Mouse (Mus musculus): ENCODE measurements around the gene Gm21969. TPM values are rescaled to one million over a fixed set of nuclear protein-coding genes. Genes with fewer than 3 reads are reported as not detected.
A peak's percentile ranks its signal among the peaks of the same experiment; 100 is the strongest.

The Gm21969 gene
- total and polyA plus RNA-seq, 3 experiments, result 0.03 to 0.09 TPM; not detected in 1

- DNase-seq, result peak; percentile 76
Measured at GRCm38 (mm10) chr4:139585713-139586112, 17.3 kb upstream of the Gm21969 start.

- DNase-seq, result peak; percentile 77
Measured at GRCm38 (mm10) chr4:139587370-139587769, 15.6 kb upstream of the Gm21969 start.

- peak; percentile 73 for DNase-seq
Measured at GRCm38 (mm10) chr4:139587773-139588172, 15.2 kb upstream of the Gm21969 start.

- no peak for DNase-seq
Measured at GRCm38 (mm10) chr4:139589351-139590027, 13.5 kb upstream of the Gm21969 start.

- no peak for DNase-seq
Measured at GRCm38 (mm10) chr4:139590446-139590845, 12.5 kb upstream of the Gm21969 start.

- DNase-seq, result no peak
Measured at GRCm38 (mm10) chr4:139592895-139593294, 10.1 kb upstream of the Gm21969 start.

- DNase-seq, result no peak
Measured at GRCm38 (mm10) chr4:139593383-139593782, 9.6 kb upstream of the Gm21969 start.

GRCm38 (mm10) chr4:139594062-139594461 lies 8.9 kb upstream of the Gm21969 start:
- DNase-seq, result no peak

- DNase-seq, result no peak
Measured at GRCm38 (mm10) chr4:139596715-139597114, 6.3 kb upstream of the Gm21969 start.

GRCm38 (mm10) chr4:139597286-139598284 lies 5.4 kb upstream of the Gm21969 start:
- DNase-seq, result no peak

- no peak for DNase-seq
Measured at GRCm38 (mm10) chr4:139598356-139598755, 4.6 kb upstream of the Gm21969 start.

- DNase-seq, result peak; percentile 95
Measured at GRCm38 (mm10) chr4:139598950-139599518, 4.0 kb upstream of the Gm21969 start.

- DNase-seq, result peak; percentile 66
Measured at GRCm38 (mm10) chr4:139601519-139602356, 1.2 kb upstream of the Gm21969 start.

- DNase-seq, result no peak
Measured at GRCm38 (mm10) chr4:139605216-139605615, 2.2 kb downstream of the Gm21969 start.

- no peak for DNase-seq
Measured at GRCm38 (mm10) chr4:139606732-139607131, 3.7 kb downstream of the Gm21969 start.

GRCm38 (mm10) chr4:139608975-139609374 lies 6.0 kb downstream of the Gm21969 start:
- DNase-seq, result no peak

GRCm38 (mm10) chr4:139610954-139611353 lies 8.0 kb downstream of the Gm21969 start:
- DNase-seq, result no peak

- peak; percentile 75 for DNase-seq
Measured at GRCm38 (mm10) chr4:139611542-139611953, 8.6 kb downstream of the Gm21969 start.

- no peak for DNase-seq
Measured at GRCm38 (mm10) chr4:139614524-139615260, 11.7 kb downstream of the Gm21969 start.

GRCm38 (mm10) chr4:139616276-139617000 lies 13.5 kb downstream of the Gm21969 start:
- peak; percentile 63 for DNase-seq
